Mouse (Mus musculus) lung, adult 2 months (tissue): ENCODE data around the gene Grcc10.

Experiments
- CTCF ChIP-seq: fragments of 200-500 bp; IDR thresholded peaks from 2 replicates; pipeline ENCODE4 v1.5.1; 2011; ENCODE audit warnings: mild to moderate bottlenecking, low read length, control low read depth; ENCODE audit not compliant: insufficient read depth
- POLR2A ChIP-seq: fragments of 200-500 bp; IDR thresholded peaks from 2 replicates; pipeline ENCODE4 v1.6.1; 2011; ENCODE audit warnings: low read depth, mild to moderate bottlenecking, control low read depth, low read length, borderline replicate concordance; ENCODE audit errors: extremely low read depth

- TF ChIP-seq POLR2A: no peak
- no peak for TF ChIP-seq CTCF
These were observed 28.8 kb upstream of the Grcc10 start for GRCm38 (mm10) chr6:124770013-124770412.
